Mouse (Mus musculus) forebrain, embryonic 16.5 days (tissue): ENCODE measurements around the gene Tnfrsf19. TPM values are rescaled to one million over a fixed set of nuclear protein-coding genes. Genes with fewer than 3 reads are reported as not detected.
A peak's percentile ranks its signal among the peaks of the same experiment; 100 is the strongest.

ENCODE experiments used
- ATAC-seq: fragments of 200-750 bp; cut with Nextera tagmentation; 2 replicates; pipeline ENCODE4 v1.8.0; 2017; ENCODE audit warnings: mild to moderate bottlenecking, moderate library complexity
- H3K27ac ChIP-seq: fragments of 300-500 bp; sonication (generic); 2 replicates; pipeline ENCODE4 v1.5.1; 2014; ENCODE audit warnings: low read length, control low read depth
- H3K27me3 ChIP-seq: fragments of 300-500 bp; sonication (generic); replicated peaks from 2 replicates; pipeline ENCODE4 v1.6.1; 2014; ENCODE audit warnings: low read length; ENCODE audit not compliant: control insufficient read depth, insufficient read depth
- H3K36me3 ChIP-seq: fragments of 300-500 bp; sonication (generic); 2 replicates; pipeline ENCODE4 v1.6.1; 2014; ENCODE audit not compliant: control insufficient read depth, insufficient read depth
- H3K4me1 ChIP-seq: fragments of 300-500 bp; sonication (generic); replicated peaks from 2 replicates; pipeline ENCODE4 v1.6.1; 2014; ENCODE audit warnings: low read length; ENCODE audit not compliant: control insufficient read depth, insufficient read depth
- H3K4me2 ChIP-seq: fragments of 300-500 bp; sonication (generic); 2 replicates; pipeline ENCODE4 v1.6.1; 2014; ENCODE audit warnings: mild to moderate bottlenecking, low read length, control low read depth
- H3K4me3 ChIP-seq: fragments of 300-500 bp; sonication (generic); replicated peaks from 2 replicates; pipeline ENCODE4 v1.5.1; 2014; ENCODE audit warnings: mild to moderate bottlenecking, low read length, control low read depth
- H3K9ac ChIP-seq: fragments of 300-500 bp; sonication (generic); replicated peaks from 2 replicates; pipeline ENCODE4 v1.6.1; 2014; ENCODE audit warnings: low read depth, low read length, control low read depth
- H3K9me3 ChIP-seq: fragments of 300-500 bp; sonication (generic); 2 replicates; pipeline ENCODE4 v1.6.1; 2016; ENCODE audit warnings: low read length; ENCODE audit not compliant: control insufficient read depth
- WGBS: fragments of 180-500 bp; shearing (Covaris S2); extraction: QIAGEN DNeasy Blood & Tissue Kit; methylation state at CpG from one replicate; pipeline ENCODE4 v1.1.7; 2014; 5-methylcytosine and 5-hydroxymethylcytosine counted together
- polyA plus RNA-seq: library from polyadenylated mRNA; unstranded; fragments of >200 nt; fragmentation: Nextera tagmentation; extraction: Ambion mirVana; gene quantifications from 2 replicates; pipeline ENCODE4 v1.2.1, GENCODE M21; 2015

Gene Tnfrsf19
- polyA plus RNA-seq, 1 experiment from 2014 or later, result 49.1 TPM

DNA sequence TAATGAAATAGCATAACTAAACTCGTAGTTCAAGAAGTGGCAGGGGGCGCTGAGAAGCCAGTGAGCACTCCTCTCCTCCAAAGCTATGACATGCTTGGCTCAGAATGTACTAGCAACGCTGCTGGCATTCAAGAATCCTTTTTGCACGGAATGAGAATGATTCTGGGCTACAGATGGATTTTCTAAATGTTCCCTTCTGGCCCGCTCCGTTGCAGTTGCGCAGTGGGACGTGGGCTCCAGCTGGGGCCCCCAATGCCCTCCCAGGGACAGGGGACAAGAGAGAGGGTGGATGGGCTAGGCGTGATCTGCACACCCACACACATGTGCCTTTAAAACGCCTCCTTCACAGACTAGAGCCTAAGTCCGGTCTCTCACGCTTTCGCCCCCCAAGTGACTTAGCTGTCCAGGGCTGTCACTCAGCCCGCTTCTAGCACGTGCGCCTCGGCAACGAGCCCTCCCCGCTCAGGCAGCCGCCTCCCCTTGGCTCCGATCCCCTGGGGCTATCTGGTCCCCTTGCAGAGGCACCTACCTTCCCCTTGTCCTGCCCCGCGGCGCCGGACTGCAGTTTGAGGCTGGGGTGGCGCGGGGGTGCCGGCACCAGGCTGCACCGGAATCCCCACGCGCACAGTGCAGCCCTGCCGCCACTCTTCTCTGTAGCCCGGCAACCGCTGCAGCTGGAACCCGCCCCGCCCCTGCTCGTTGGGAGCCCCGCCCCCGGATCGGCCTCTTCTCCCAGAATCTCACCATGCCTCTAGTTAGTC lies 8.8 kb downstream of the Tnfrsf19 start:
- H3K4me3 ChIP-seq, result peak overlapping the region; percentile 50
- no peaks in the 10 kb centered on the region for H3K36me3 ChIP-seq
- peak overlapping the region; percentile 73 for H3K27ac ChIP-seq
- ATAC-seq, result peak; percentile 95
- peak overlapping the region; percentile 60 for H3K9ac ChIP-seq
- H3K4me1 ChIP-seq, result peaks cover 14% of the 10 kb centered on the region
- H3K27me3 ChIP-seq, result no peaks in the 10 kb centered on the region
- peak overlapping the region; percentile 65 for H3K4me2 ChIP-seq
- no peaks in the 10 kb centered on the region for H3K9me3 ChIP-seq
- WGBS, result under 1% methylated on average over 40 of the region's 40 CpGs

DNA sequence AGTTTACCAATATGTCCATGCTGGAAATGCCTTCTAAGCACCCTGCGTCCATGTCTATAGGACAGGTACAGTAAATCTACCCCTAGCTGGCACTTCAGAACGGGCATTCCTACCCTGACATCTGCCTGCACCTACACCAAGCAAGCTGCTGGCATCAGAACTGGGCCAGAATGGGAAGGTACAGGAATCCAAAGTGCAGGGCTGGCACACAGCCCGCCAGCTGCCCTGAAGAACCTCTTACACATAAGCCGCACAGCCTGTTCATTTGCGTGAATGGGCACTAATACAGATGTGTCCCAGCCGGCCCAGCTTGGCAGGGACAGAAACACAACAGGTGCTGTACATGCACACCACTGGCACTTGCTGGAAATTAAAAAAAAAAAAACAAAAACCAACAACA lies 15.9 kb downstream of the Tnfrsf19 start:
- Histone ChIP-seq H3K36me3 (no peaks in the 10 kb centered on the region), H3K4me1 (no peaks in the 10 kb centered on the region; the same call in 1 of the 2 replicates), H3K4me3 (no peak overlapping the region), H3K27me3 (no peaks in the 10 kb centered on the region), H3K4me2 (no peak overlapping the region), H3K9me3 (no peaks in the 10 kb centered on the region), H3K9ac (no peak overlapping the region), H3K27ac (no peak overlapping the region)
- 83% methylated on average over 6 of the region's 6 CpGs for WGBS
- ATAC-seq, result no peak

DNA sequence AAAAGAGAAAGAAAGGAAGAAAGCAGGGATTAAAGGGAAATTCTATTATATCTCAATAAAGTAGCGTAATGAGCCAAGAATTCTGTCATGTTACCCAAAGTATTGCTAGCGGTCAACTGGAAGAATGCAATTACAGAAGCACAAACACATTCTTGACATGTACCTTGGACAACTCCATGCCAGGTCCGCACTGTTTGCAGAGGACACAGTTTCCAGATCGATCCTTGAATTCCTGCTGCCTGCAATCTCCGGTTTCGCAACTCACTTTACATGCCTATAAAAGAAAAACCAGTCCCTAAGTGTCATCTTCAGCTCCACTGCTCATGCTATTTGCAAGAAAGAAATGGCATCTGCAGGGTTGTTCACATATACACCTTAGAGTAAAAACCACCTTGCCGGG lies 22.3 kb downstream of the Tnfrsf19 start:
- Histone ChIP-seq H3K36me3 (peaks cover 3% of the 10 kb centered on the region; the same call in 1 of the 2 replicates), H3K4me2 (no peak overlapping the region), H3K9me3 (no peaks in the 10 kb centered on the region), H3K27ac (no peak overlapping the region), H3K4me3 (no peak overlapping the region), H3K4me1 (no peaks in the 10 kb centered on the region), H3K9ac (no peak overlapping the region), H3K27me3 (no peaks in the 10 kb centered on the region)
- ATAC-seq, result no peak
- 64% methylated on average over 7 of the region's 7 CpGs for WGBS

DNA sequence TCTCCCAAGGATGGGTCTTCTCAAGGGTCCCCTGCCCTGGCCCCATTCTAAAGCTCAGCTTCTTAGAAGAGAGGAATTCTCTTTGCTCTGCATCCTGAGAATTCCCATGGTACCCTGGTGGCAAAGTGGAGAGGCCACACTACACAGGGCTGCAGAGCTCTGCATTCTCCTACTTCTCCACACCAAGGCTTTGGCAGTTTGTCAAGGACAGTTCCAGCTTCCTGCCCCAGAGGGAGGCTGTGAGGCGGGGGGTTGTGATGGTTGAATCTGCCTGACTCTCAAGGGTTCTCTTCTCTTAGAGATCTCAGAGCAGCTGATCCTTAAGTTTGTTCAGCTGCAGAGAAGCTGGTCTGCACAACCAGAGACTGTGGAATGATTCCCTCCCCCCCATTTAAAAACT lies 23.9 kb downstream of the Tnfrsf19 start:
- no peak overlapping the region for H3K9ac ChIP-seq
- WGBS, result 68% methylated on average over 1 of the region's 1 CpGs
- no peak overlapping the region for H3K4me3 ChIP-seq
- H3K4me2 ChIP-seq, result no peak overlapping the region
- peaks cover 3% of the 10 kb centered on the region; the same call in 1 of the 2 replicates for H3K36me3 ChIP-seq
- H3K9me3 ChIP-seq, result no peaks in the 10 kb centered on the region
- no peak overlapping the region for H3K27ac ChIP-seq
- peaks cover 13% of the 10 kb centered on the region for H3K4me1 ChIP-seq
- ATAC-seq, result no peak
- H3K27me3 ChIP-seq, result no peaks in the 10 kb centered on the region

DNA sequence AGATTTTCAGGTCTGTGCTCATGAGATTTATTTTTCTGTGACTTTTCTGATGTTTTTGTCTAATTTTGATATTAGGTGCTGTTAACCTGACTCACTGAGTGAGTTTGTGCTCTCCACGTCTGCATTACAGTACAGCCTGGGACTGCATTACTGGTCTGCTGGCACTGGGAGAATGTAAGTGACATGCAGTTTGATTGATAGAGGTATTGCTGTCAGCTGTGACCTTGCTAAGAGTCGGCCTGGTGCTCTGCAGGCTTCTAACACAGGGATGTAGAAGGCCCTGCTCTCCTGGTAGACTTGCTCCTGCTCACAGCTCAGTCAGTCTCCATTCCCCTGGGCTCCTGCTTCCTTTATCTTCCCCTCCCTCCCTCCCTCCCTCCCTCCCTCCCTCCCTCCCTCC lies 25.3 kb downstream of the Tnfrsf19 start:
- no peak overlapping the region for H3K4me3 ChIP-seq
- no peak overlapping the region for H3K9ac ChIP-seq
- peaks cover 19% of the 10 kb centered on the region for H3K4me1 ChIP-seq
- no peaks in the 10 kb centered on the region for H3K27me3 ChIP-seq
- no peak overlapping the region for H3K4me2 ChIP-seq
- peaks cover 3% of the 10 kb centered on the region; the same call in 1 of the 2 replicates for H3K36me3 ChIP-seq
- no peaks in the 10 kb centered on the region for H3K9me3 ChIP-seq
- H3K27ac ChIP-seq, result no peak overlapping the region
- ATAC-seq, result no peak
- 84% methylated on average over 2 of the region's 2 CpGs for WGBS

DNA sequence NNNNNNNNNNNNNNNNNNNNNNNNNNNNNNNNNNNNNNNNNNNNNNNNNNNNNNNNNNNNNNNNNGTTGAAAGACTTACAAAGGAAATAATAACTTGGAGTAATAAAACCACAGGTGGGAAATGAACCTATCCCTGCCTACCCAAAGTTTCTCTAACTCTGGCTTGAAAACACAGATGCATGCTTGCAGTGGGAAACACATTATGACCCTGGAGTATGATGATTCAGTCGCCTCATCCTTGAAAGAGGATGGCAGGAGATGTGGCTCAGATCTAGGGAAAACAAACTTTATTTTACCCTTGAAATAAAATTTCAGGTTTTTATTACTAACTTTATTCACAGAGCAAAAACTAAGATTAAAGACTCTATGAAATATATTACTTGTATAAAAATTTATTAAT lies 26.4 kb downstream of the Tnfrsf19 start:
- H3K36me3 ChIP-seq, result peaks cover 3% of the 10 kb centered on the region; the same call in 1 of the 2 replicates
- 95% methylated on average over 1 of the region's 1 CpGs for WGBS
- H3K4me1 ChIP-seq, result peaks cover 19% of the 10 kb centered on the region
- no peak overlapping the region for H3K4me3 ChIP-seq
- H3K9me3 ChIP-seq, result no peaks in the 10 kb centered on the region
- no peak overlapping the region for H3K27ac ChIP-seq
- no peak overlapping the region for H3K9ac ChIP-seq
- H3K4me2 ChIP-seq, result no peak overlapping the region
- no peaks in the 10 kb centered on the region for H3K27me3 ChIP-seq
- ATAC-seq, result no peak

DNA sequence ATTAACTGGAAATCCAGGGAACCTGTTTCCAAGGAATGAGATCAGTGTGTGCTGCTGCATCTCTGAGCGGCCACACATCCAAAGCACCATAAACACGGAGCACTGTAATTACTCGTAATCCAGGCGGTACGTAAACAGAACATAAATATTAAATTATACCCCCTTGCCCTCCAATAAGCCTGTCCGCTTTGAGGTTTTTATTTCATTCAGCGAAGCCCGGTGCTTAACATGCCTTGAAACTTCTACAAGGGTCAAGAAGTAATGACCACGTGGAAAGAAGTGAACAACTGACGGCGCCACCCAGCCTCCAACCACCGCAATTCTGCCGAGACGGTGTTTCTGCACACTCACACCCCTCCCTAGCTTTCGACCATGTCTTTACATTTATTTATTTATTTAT lies 31.7 kb downstream of the Tnfrsf19 start:
- no peaks in the 10 kb centered on the region for H3K27me3 ChIP-seq
- peaks cover 38% of the 10 kb centered on the region for H3K4me1 ChIP-seq
- H3K4me2 ChIP-seq, result no peak overlapping the region
- H3K36me3 ChIP-seq, result no peaks in the 10 kb centered on the region
- H3K4me3 ChIP-seq, result no peak overlapping the region
- no peaks in the 10 kb centered on the region for H3K9me3 ChIP-seq
- H3K9ac ChIP-seq, result no peak overlapping the region
- WGBS, result 55% methylated on average over 15 of the region's 15 CpGs
- H3K27ac ChIP-seq, result no peak overlapping the region
- ATAC-seq, result no peak

DNA sequence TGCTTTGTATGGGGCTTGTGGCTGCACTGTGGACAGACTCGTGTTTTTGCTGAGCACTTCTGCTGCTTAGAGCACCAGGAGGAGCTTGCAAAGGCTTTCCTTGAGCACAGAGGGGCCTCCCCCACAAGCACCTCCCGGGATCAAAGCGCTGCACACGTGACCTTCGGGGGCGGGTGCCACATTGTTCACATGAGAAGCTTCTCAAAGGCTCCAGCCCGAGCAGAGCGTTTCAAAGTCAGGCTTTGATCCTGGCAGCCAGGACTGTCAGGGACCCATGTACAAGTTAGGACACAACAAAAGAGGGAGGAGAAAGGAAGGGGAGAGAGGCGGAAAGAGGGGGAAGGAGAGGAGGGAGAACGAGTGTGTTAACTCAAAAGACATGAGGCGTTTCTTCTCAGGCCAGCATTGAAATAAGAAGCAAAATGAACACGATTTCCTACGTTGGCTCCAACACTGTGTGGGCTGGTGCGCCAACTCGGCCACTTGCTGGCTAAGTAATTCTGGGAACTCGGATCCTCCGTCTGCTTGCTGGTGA lies 33.8 kb downstream of the Tnfrsf19 start:
- Histone ChIP-seq H3K9me3 (no peaks in the 10 kb centered on the region), H3K4me3 (peak overlapping the region; percentile 18), H3K4me2 (peak overlapping the region; percentile 49), H3K27me3 (no peaks in the 10 kb centered on the region), H3K4me1 (peaks cover 26% of the 10 kb centered on the region), H3K36me3 (no peaks in the 10 kb centered on the region), H3K27ac (peak overlapping the region; percentile 67), H3K9ac (peak overlapping the region; percentile 41)
- under 1% methylated on average over 17 of the region's 17 CpGs for WGBS
- ATAC-seq, result peak; percentile 89

DNA sequence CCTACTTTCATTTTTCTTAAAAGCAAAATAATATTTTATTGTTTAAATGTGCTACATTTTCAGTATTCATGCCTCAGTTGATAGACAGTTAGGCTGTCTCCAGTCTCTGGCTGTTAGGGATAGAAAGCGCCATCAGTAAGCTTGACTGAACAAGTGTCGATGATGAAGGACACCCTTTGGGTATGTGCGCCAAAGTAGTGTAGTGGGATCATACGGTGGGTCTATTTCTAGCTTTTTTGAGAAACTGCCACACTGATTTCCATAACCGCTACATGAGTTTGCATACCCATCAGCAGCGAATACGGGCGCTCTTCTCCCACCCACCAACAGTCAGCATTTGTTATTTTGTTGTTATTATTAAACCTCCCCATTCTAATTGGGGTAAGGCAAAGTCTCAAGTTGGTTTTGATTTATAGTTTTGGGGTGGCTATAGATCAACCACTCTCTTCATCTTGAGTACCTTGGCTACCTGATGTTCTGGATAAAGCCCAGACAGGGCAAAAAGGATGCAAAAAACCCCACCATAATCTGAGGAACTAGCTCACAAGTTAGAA lies 34.6 kb downstream of the Tnfrsf19 start:
- H3K4me1 ChIP-seq, result peaks cover 19% of the 10 kb centered on the region
- H3K4me2 ChIP-seq, result no peak overlapping the region
- no peaks in the 10 kb centered on the region for H3K27me3 ChIP-seq
- no peaks in the 10 kb centered on the region for H3K9me3 ChIP-seq
- no peak overlapping the region for H3K4me3 ChIP-seq
- no peaks in the 10 kb centered on the region for H3K36me3 ChIP-seq
- no peak overlapping the region for H3K9ac ChIP-seq
- peak; percentile 46; the same call in 1 of the 2 replicates for ATAC-seq
- H3K27ac ChIP-seq, result no peak overlapping the region; the same call in none of the 2 replicates
- 35% methylated on average over 8 of the region's 8 CpGs for WGBS
